Mouse (Mus musculus): ENCODE data around the gene Slco3a1. TPM values are rescaled to one million over a fixed set of nuclear protein-coding genes. Genes with fewer than 3 reads are reported as not detected.

Slco3a1 gene
- polyA plus RNA-seq, 1 experiment from 2014 or later = 12.4 TPM

- Histone ChIP-seq H3K4me2 (ENCODE audit: low read length) (no peak overlapping the region), H3K9me3 (replicated peaks; ENCODE audit: control insufficient read depth, low read length) (no peaks in the 10 kb centered on the region), H3K4me1 (ENCODE audit: control insufficient read depth, insufficient read depth, low read length) (peaks cover 3% of the 10 kb centered on the region), H3K27ac (ENCODE audit: low read depth, low read length) (no peak overlapping the region), H3K27me3 (replicated peaks; ENCODE audit: control insufficient read depth, insufficient read depth, low read length) (peaks cover 23% of the 10 kb centered on the region), H3K36me3 (ENCODE audit: control insufficient read depth, insufficient read depth, low read length) (no peaks in the 10 kb centered on the region), H3K9ac (ENCODE audit: low read length) (no peak overlapping the region), H3K4me3 (ENCODE audit: low read depth, low read length) (no peak overlapping the region)
- WGBS = 5% methylated on average over 10 of the region's 10 CpGs
- DNase-seq (ENCODE audit: low spot score) (peak; percentile 58), ATAC-seq (peak; percentile 65; the same call in 1 of the 2 replicates)
These were observed 53.4 kb downstream of the Slco3a1 start for GRCm38 (mm10) chr7:74501187-74501586.

DNA sequence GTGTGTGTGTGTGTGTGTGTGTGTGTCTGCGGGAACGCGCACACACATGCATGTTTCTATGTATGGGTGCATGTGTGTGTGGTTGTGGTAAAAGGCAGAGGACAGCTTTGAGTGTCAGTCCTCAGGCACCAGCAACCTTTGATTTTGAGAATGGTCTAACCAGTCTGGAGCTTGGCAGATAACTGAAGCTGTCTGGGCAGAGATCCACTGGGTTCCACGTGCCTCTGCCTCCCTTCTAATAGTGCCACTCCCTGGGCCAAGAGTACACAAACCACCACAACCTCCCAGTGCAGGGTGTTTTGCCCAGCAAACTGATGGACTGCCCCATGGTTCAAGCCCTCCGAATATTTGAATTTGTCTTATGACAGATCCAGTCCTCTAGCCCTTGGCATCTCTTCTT is 55.1 kb downstream of the Slco3a1 start:
- no peaks in the 10 kb centered on the region for H3K9me3 ChIP-seq (replicated peaks; ENCODE audit: control insufficient read depth, low read length)
- 87% methylated on average over 5 of the region's 5 CpGs for WGBS
- no peaks in the 10 kb centered on the region for H3K36me3 ChIP-seq (ENCODE audit: control insufficient read depth, insufficient read depth, low read length)
- H3K27me3 ChIP-seq (replicated peaks; ENCODE audit: control insufficient read depth, insufficient read depth, low read length) = peaks cover 21% of the 10 kb centered on the region; the same call in 1 of the 2 replicates
- no peak overlapping the region for H3K27ac ChIP-seq (ENCODE audit: low read depth, low read length)
- peaks cover 3% of the 10 kb centered on the region for H3K4me1 ChIP-seq (ENCODE audit: control insufficient read depth, insufficient read depth, low read length)
- H3K4me3 ChIP-seq (ENCODE audit: low read depth, low read length) = no peak overlapping the region
- H3K4me2 ChIP-seq (ENCODE audit: low read length) = no peak overlapping the region
- DNase-seq (ENCODE audit: low spot score) = no peak
- ATAC-seq = no peak
- no peak overlapping the region for H3K9ac ChIP-seq (ENCODE audit: low read length)

DNA sequence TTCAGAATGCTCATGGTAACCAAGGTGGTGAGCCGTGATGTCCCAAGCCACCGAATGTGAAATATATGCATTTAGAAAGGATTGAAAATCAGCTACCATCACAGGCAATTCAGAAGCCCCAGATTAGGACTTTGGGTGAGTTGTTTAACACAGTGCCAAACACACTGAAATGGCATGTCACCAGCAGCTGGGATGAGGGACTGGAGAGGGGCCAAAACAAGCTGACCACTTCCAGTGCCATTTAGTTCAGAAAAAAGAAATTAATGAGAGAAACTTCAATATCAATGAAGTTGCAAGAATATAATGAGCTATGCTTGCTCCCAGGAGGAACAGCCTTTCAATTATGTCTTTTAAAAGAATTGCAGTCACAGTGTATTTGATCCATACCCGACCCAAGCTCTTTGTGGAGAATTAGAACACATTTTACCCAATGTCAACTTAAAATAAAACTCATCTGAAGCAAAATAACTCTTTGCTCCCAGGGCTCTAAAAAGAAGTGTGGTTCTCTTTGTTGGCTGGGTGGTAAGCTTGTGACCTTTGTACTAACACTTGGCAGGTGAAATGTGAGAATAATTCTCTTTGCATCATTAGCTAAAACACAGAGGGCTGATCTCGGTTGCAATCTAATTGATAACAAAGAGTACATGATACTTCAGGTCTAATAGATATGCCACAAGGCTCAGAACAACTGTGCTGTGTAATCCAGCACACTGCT is 56.2 kb downstream of the Slco3a1 start:
- peak; percentile 34 for DNase-seq (ENCODE audit: low spot score)

GRCm38 (mm10) chr7:74497203-74497602 is 57.4 kb downstream of the Slco3a1 start:
- WGBS = 90% methylated on average over 2 of the region's 2 CpGs
- H3K4me1 ChIP-seq (ENCODE audit: control insufficient read depth, insufficient read depth, low read length) = peaks cover 3% of the 10 kb centered on the region
- H3K4me3 ChIP-seq (ENCODE audit: low read depth, low read length) = no peak overlapping the region
- no peaks in the 10 kb centered on the region for H3K9me3 ChIP-seq (replicated peaks; ENCODE audit: control insufficient read depth, low read length)
- H3K36me3 ChIP-seq (ENCODE audit: control insufficient read depth, insufficient read depth, low read length) = no peaks in the 10 kb centered on the region
- no peak for DNase-seq (ENCODE audit: low spot score)
- ATAC-seq = no peak
- H3K27me3 ChIP-seq (replicated peaks; ENCODE audit: control insufficient read depth, insufficient read depth, low read length) = 0 out of 2 replicates have a peak, but pooled peaks cover 9% of the 10 kb centered on the region
- H3K27ac ChIP-seq (ENCODE audit: low read depth, low read length) = no peak overlapping the region
- no peak overlapping the region for H3K9ac ChIP-seq (ENCODE audit: low read length)
- no peak overlapping the region for H3K4me2 ChIP-seq (ENCODE audit: low read length)

More for the DNA sequence above, 56.2 kb downstream of the Slco3a1 start:
- H3K27me3 ChIP-seq (replicated peaks; ENCODE audit: control insufficient read depth, insufficient read depth, low read length) = peaks cover 14% of the 10 kb centered on the region; the same call in 1 of the 2 replicates
- ATAC-seq = no peak
- H3K36me3 ChIP-seq (ENCODE audit: control insufficient read depth, insufficient read depth, low read length) = no peaks in the 10 kb centered on the region
- H3K9ac ChIP-seq (ENCODE audit: low read length) = no peak overlapping the region
- no peak overlapping the region for H3K4me2 ChIP-seq (ENCODE audit: low read length)
- no peak overlapping the region for H3K27ac ChIP-seq (ENCODE audit: low read depth, low read length)
- peaks cover 3% of the 10 kb centered on the region for H3K4me1 ChIP-seq (ENCODE audit: control insufficient read depth, insufficient read depth, low read length)
- WGBS = 49% methylated on average over 4 of the region's 4 CpGs
- no peaks in the 10 kb centered on the region for H3K9me3 ChIP-seq (replicated peaks; ENCODE audit: control insufficient read depth, low read length)
- no peak overlapping the region for H3K4me3 ChIP-seq (ENCODE audit: low read depth, low read length)

DNA sequence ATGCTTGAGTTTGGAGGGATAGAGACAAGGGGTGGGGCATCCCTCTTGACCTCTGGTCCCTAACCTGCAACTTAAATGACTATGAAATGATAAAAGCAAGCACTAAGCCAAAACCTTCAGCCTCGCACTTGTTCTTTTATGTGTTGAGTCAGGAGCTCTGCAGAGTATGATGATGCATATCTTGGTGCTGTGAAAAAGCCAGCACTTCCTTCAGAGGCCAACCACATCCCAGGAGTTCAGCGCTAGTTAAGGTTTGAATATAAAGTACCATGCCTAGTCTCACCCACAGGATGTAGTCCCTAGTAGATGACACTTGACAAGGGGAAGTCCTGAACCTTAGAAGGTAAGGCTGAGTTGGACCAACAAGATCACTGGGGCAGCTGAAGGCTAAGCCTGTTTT is 59.1 kb downstream of the Slco3a1 start:
- 83% methylated on average over 2 of the region's 2 CpGs for WGBS
- DNase-seq (ENCODE audit: low spot score) (no peak), ATAC-seq (no peak)
- 0 out of 2 replicates have a peak, but pooled peaks cover 9% of the 10 kb centered on the region for H3K27me3 ChIP-seq (replicated peaks; ENCODE audit: control insufficient read depth, insufficient read depth, low read length)
- no peak overlapping the region for H3K4me3 ChIP-seq (ENCODE audit: low read depth, low read length)
- no peak overlapping the region for H3K9ac ChIP-seq (ENCODE audit: low read length)
- no peak overlapping the region for H3K4me2 ChIP-seq (ENCODE audit: low read length)
- H3K4me1 ChIP-seq (ENCODE audit: control insufficient read depth, insufficient read depth, low read length) = no peaks in the 10 kb centered on the region
- no peaks in the 10 kb centered on the region for H3K9me3 ChIP-seq (replicated peaks; ENCODE audit: control insufficient read depth, low read length)
- H3K36me3 ChIP-seq (ENCODE audit: control insufficient read depth, insufficient read depth, low read length) = no peaks in the 10 kb centered on the region
- H3K27ac ChIP-seq (ENCODE audit: low read depth, low read length) = no peak overlapping the region

GRCm38 (mm10) chr7:74493775-74494174 is 60.8 kb downstream of the Slco3a1 start:
- H3K27ac ChIP-seq (ENCODE audit: low read depth, low read length) = no peak overlapping the region
- no peaks in the 10 kb centered on the region for H3K4me1 ChIP-seq (ENCODE audit: control insufficient read depth, insufficient read depth, low read length)
- DNase-seq (ENCODE audit: low spot score) (no peak), ATAC-seq (no peak)
- no peaks in the 10 kb centered on the region for H3K36me3 ChIP-seq (ENCODE audit: control insufficient read depth, insufficient read depth, low read length)
- 0 out of 2 replicates have a peak, but pooled peaks cover 5% of the 10 kb centered on the region for H3K27me3 ChIP-seq (replicated peaks; ENCODE audit: control insufficient read depth, insufficient read depth, low read length)
- 82% methylated on average over 1 of the region's 1 CpGs for WGBS
- H3K4me2 ChIP-seq (ENCODE audit: low read length) = no peak overlapping the region
- no peak overlapping the region for H3K4me3 ChIP-seq (ENCODE audit: low read depth, low read length)
- H3K9me3 ChIP-seq (replicated peaks; ENCODE audit: control insufficient read depth, low read length) = no peaks in the 10 kb centered on the region
- H3K9ac ChIP-seq (ENCODE audit: low read length) = no peak overlapping the region

DNA sequence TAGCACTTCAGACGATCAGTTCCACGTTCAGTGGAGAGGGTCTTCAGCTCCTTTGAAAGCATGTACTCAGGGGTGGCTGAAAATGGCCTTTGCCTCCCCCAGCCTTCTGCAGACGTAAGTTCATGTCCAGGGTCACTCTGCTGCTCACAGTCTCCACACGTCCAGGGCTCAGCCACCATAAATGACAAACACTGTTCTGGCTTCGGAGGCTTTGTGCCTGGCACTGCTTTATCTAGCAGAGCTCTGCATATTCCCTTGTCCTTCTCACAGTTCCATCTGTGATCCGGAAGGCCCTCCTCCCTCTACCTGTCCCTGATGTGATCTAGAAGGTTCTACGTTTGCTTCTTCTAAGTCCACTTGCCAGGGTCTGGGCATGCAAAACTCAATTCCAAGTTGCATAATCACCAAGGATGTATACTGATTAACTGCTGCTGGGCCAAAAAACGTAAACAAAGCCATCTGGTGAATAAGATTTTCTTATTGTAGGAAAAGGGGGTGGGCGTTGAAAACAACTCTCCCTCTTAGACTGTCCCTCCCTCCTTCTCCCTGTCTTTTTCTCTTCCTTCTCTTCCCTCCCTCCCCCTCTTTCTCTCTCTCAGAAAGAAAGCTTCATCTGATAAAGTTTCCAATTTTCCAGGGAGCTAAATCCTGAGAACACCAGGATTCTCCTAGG is 62.8 kb downstream of the Slco3a1 start:
- Histone ChIP-seq H3K9me3 (replicated peaks; ENCODE audit: control insufficient read depth, low read length) (no peaks in the 10 kb centered on the region), H3K4me2 (ENCODE audit: low read length) (no peak overlapping the region), H3K9ac (ENCODE audit: low read length) (no peak overlapping the region), H3K36me3 (ENCODE audit: control insufficient read depth, insufficient read depth, low read length) (no peaks in the 10 kb centered on the region), H3K27me3 (replicated peaks; ENCODE audit: control insufficient read depth, insufficient read depth, low read length) (no peaks in the 10 kb centered on the region), H3K4me1 (ENCODE audit: control insufficient read depth, insufficient read depth, low read length) (no peaks in the 10 kb centered on the region), H3K4me3 (ENCODE audit: low read depth, low read length) (no peak overlapping the region), H3K27ac (ENCODE audit: low read depth, low read length) (no peak overlapping the region)
- WGBS = 80% methylated on average over 9 of the region's 9 CpGs
- ATAC-seq (no peak), DNase-seq (ENCODE audit: low spot score) (peak; percentile 22)

GRCm38 (mm10) chr7:74488141-74488540 is 66.4 kb downstream of the Slco3a1 start:
- Histone ChIP-seq H3K9me3 (replicated peaks; ENCODE audit: control insufficient read depth, low read length) (no peaks in the 10 kb centered on the region), H3K27ac (ENCODE audit: low read depth, low read length) (no peak overlapping the region), H3K4me2 (ENCODE audit: low read length) (no peak overlapping the region), H3K4me1 (ENCODE audit: control insufficient read depth, insufficient read depth, low read length) (no peaks in the 10 kb centered on the region), H3K9ac (ENCODE audit: low read length) (no peak overlapping the region), H3K27me3 (replicated peaks; ENCODE audit: control insufficient read depth, insufficient read depth, low read length) (no peaks in the 10 kb centered on the region), H3K36me3 (ENCODE audit: control insufficient read depth, insufficient read depth, low read length) (no peaks in the 10 kb centered on the region), H3K4me3 (ENCODE audit: low read depth, low read length) (no peak overlapping the region)
- ATAC-seq (no peak), DNase-seq (ENCODE audit: low spot score) (no peak)
- 81% methylated on average over 3 of the region's 3 CpGs for WGBS

DNA sequence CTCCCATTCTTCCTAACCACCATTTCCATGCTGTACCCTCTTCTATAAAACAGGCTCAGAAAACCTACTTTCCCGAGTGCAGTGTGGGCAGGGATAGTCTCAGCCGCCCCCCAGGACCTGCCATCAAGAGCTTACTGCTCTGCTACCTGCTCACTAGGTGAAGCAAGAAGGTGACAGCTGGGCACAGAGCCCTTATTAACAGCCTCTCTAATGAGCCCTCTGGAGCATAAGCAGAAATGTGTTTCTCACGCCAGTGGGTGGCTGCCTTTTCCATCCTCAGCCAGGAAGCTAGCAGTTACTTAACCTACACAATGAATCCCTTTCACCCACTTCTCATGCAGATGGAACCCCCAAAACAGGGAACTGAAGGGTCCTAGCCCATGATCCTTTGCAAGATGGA is 66.9 kb downstream of the Slco3a1 start:
- DNase-seq (ENCODE audit: low spot score) (no peak), ATAC-seq (no peak)
- Histone ChIP-seq H3K9ac (ENCODE audit: low read length) (no peak overlapping the region), H3K36me3 (ENCODE audit: control insufficient read depth, insufficient read depth, low read length) (no peaks in the 10 kb centered on the region), H3K27me3 (replicated peaks; ENCODE audit: control insufficient read depth, insufficient read depth, low read length) (no peaks in the 10 kb centered on the region), H3K4me3 (ENCODE audit: low read depth, low read length) (no peak overlapping the region), H3K4me2 (ENCODE audit: low read length) (no peak overlapping the region), H3K27ac (ENCODE audit: low read depth, low read length) (no peak overlapping the region), H3K9me3 (replicated peaks; ENCODE audit: control insufficient read depth, low read length) (no peaks in the 10 kb centered on the region), H3K4me1 (ENCODE audit: control insufficient read depth, insufficient read depth, low read length) (no peaks in the 10 kb centered on the region)
- WGBS = 68% methylated on average over 3 of the region's 3 CpGs
